Mouse (Mus musculus) gastrocnemius, postnatal 25 days (tissue): ENCODE data around the gene Cntnap5b. TPM values are rescaled to one million over a fixed set of nuclear protein-coding genes. Genes with fewer than 3 reads are reported as not detected.
"Not testable (repeated sequence)": the region's sequence is repeated elsewhere in the genome, so short reads cannot be mapped to it uniquely, and the experiment has no call there.

Source experiments
- DNase-seq: peaks from one replicate; pipeline ENCODE4 v3.0.0; 2022
- long read RNA-seq, 2 experiments: library from polyadenylated mRNA; stranded (forward); transcript quantifications; one replicate each; pipeline ENCODE4 v2.0.0; 2021
- total RNA-seq, 2 experiments: library from RNA; stranded (reverse); gene quantifications; 1 replicate in 1 of 2; 2 replicates in 1 of 2; pipeline ENCODE4 v1.2.3; 2021

The Cntnap5b gene
- total RNA-seq, result under 1 TPM; 0.11 to 0.13 TPM
- long read RNA-seq, experiment 1, result 0 reads
- long read RNA-seq, experiment 2, result 0 reads

DNA sequence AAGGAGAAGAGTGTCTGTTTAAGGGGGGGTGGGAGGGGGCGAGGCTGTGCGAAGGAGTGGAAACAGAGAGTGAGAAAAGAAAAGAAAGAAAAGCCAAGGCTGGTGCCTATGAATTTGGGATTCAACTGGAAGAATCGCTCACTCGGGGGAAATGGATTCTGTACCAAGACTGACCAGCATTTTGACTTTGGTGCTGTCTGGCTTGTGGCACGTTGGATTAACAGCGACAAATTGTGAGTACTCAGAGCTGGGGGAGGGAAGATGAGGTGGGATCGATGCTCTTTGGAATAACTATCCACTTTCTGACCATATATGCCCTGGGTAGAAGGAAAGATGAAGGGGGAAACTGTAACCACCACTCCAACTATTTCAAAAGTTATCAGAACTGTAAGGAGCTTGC, at the start of gene Cntnap5b:
Gene Cntnap5b, plus strand, starts transcription at position 152 of the 400 bp plus-strand sequence.
- DNase-seq, result no peak

DNA sequence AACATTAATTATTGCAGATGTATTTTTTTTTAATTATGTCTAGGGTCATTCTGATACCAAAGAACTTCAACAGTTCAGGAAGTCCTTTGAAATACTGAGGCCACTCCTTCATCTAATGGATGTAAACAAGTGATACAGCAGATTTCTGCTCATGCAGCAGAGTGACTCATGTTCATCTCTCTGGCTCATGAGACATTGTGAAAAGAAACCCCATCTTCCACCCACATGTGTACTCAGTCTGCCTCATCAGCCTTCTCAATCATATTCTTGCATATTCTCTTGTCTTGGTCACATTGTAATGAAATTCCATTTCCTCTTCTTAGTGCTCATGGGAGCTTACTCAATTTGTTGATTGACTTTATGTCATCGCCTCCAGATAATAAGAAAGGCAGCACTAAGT, 12.6 kb upstream of the Cntnap5b start:
- DNase-seq, result no peak

- DNase-seq, result no peak
Measured at GRCm38 (mm10) chr1:99772183-99772582, 382 bp upstream of the Cntnap5b start.

DNA sequence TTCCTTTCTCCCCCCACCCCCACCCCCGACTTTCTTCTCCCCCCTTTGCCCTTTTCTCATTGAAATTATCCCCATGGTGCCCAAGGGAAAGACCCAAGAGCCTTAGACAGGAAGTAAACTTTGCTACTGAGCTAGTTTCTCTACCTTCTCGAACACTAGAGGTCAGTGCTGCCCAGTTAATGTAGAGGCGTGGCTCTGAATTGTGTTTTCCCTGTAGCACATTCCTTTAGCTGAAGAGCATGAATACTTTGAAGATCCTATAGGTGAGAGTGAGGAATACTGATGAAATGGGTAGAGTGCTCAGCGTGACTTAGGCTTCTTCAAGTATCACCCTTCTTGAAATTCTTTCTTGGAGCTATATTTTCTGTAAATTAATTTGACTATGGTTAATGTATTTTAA, 1.6 kb downstream of the Cntnap5b start:
- DNase-seq, result no peak

DNA sequence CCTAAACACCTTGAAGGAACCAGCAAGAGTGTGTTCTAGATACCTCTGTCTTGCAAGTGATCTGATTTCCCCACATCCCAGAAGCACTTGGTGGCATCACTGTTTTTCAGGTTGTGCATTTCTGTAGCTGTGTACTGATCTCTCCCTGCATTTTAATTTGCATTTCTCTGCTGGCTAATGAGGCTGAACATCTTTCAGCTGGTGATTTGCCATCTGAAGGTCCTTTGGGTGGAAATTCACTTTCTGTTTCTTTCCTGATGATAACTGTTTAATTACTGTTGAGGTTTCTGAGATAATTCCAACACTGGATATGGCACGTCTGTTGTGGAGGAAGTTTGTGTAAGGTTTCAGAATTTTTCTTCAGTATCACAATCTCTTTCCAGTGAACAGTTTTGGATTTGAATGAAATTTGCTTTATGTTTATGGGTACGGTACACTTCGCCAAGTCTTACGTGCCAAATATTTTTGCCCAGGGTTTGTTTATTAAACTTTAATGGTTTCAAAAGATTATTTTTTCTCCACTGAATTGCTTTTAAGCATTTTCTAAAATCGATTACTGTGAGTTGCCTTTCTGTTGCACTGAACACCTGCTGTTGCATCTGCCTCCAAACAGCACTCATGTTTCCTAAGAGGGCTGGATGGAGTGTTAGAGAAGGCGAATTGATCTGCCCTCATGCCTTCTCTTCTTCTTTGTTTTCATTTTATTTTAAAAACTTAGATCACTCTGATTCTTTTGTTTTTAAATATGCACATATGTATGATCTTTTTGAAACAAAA, 41.0 kb downstream of the Cntnap5b start:
- no peak for DNase-seq

DNA sequence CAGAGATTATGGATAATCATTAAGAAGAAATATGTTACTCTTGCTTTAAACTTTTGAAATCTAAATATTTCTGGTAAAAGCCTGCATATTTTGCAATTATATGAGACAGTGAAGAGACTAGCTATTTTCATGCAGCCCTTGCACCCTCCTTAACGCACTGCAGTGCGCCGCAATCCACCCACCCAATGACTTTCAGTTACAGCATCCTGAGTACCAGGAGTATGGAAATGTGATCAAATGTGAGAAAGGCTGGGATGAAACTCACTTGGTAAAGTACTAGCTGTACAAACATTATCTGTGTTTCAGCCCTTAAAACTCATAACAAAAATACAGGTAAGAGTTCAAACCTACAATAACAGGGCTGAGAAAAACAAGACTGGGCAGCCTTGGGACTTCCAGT, 99.8 kb downstream of the Cntnap5b start:
- no peak for DNase-seq

DNA sequence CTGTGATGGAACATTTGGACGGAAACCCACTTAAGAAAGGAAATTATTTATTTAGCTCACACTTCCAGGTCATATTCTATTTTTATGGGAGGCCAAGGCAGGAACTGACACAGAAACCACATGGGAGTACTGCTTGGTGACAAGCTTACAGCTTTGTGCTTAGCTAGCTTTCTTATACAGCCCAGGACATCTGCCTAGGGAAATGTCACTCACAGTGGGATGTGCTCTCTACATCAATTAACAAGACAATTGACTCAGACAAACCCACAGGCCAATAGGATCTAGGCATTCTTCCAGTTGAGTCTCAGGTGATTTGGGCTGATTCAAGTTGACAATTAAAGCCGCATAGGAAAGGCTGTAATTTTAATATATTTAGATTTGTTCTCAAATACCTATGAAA, 135.2 kb downstream of the Cntnap5b start:
- no peak for DNase-seq

- no peak for DNase-seq
Measured at GRCm38 (mm10) chr1:99943515-99943914, 170.9 kb downstream of the Cntnap5b start.

- no peak for DNase-seq
Measured at GRCm38 (mm10) chr1:99959428-99959987, 186.9 kb downstream of the Cntnap5b start.

- no peak for DNase-seq
Measured at GRCm38 (mm10) chr1:99967300-99968089, 194.9 kb downstream of the Cntnap5b start.

DNA sequence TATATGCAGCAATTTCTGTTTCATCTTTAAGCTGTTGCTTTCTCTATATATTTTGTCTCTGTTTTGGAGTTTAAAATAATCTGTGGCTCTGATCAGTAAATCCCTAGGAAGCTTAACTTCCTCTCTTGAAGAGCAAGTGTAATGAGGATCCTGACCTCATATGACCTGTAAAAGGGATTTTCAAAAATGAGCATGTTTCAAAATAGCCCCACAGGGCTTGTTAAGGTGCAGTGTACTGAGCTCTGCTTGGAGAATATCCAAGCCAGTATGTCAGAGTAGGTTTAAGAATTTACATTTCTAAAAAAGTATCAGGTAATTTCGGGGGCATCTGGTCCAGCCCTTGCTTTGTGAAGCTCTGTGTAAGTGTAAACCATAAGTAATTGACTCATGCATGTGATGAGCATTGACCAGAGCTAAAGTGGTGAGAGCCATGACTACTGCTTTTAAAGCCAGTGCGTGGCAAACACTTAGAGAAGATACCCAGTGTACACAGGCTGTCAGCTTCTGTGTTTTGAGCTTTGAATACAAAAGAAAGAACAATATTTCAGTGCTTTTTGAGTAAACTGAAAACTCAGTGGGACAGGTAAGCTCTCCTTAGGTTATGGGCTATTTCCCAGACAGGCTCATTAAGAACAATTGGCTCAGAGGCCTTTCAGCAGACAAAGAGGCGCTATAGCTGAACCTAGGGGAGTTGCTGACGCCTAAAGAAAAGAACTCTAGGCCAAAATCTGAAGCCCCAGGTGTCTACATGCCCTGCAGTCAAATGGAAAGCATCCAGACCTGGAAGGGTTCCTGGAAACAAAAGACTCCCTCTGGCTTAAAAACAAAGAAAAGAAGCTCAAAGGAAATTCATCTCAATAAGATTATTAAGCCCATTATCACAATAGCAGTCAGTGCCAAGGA, 197.9 kb downstream of the Cntnap5b start:
- DNase-seq, result no peak

DNA sequence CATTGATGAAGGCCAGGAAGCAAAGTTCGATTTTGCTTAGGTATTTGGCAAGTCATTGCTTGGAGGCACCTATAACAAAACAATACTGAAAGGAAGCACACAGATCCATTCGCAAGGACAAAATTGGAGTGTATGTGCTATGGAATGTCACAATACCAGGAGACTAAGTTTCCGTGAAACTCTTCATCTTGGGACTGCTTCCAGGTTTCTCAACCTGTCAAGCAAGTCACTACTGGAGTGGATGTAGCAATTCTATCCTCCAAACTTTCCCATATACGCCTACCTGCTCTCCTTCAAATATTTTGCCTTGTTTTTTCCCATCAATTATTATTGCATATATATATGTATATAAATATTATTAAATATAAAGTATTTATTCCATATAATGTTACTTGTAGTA, 228.7 kb downstream of the Cntnap5b start:
- not testable (repeated sequence) for DNase-seq

DNA sequence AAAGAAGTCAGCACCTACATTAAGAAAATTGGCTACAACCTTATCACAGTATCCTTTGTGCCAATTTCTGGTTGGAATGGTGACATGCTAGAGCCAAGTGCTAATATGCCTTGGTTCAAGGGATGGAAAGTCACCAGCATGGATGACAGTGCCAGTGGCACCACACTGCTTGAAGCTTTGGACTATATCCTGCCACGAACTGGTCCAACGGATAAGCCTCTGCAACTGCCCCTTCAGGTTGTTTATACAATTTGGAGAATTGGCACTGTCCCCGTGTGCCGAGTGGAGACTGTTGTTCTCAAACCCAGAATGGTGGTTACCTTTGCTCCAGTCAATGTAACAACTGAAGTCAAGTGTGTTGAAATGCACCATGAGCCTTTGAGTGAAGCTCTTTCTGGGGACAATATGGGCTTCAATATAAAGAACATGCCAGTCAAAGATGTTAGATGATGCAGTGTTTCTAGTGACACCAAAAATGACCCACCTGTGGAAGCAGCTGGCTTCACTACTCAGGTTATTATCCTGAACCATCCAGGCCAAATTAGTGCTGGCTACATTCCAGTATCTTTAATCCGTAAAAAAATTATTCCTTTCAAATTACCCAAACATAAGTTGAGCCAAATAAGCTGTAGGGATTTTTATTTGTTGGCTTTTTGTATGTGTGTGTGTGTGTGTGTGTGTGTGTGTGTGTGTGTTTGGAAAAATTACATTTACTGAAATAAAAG, 233.6 kb downstream of the Cntnap5b start:
- DNase-seq, result no peak

- DNase-seq, result no peak
Measured at GRCm38 (mm10) chr1:100041808-100042207, 269.2 kb downstream of the Cntnap5b start.

GRCm38 (mm10) chr1:100079812-100080211, 307.2 kb downstream of the Cntnap5b start:
- no peak for DNase-seq

DNA sequence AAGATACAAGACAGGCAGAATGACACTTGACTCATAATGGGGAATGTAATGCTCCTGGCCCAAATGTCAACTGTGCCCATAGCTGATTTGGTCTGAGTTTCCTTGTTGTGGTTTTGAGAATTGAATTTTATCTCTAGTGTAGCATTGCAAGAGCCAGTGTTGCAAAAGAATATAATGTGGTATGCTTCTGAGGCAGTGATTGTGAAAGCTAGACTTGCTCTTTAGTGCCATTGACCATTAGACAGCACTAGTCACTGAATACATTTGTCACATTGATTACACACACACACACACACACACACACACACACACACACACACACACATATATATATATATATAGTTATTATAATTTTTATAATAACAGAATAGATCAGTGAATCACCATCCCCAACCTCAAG, 328.0 kb downstream of the Cntnap5b start:
- no peak for DNase-seq

GRCm38 (mm10) chr1:100101017-100101416, 328.5 kb downstream of the Cntnap5b start:
- no peak for DNase-seq

DNA sequence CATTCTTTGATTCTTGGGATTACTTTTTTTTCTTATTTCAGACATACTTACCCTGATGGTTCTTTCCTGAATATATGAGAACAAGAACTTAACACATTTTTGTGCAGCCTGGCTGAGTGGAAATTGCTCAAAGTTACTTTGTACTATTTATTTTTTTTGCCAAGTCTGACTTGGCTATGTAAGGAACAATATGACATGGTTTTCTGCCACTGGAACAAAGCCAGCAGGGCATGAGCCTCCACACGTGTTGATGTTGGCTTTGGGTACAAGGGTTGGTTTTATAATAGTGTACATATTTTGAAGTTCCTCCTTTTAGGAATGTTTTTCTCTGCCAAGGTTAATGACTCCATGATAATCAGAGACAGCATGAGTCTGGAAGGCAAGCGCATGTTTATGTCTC, 331.8 kb downstream of the Cntnap5b start:
- no peak for DNase-seq

- DNase-seq, result no peak
Measured at GRCm38 (mm10) chr1:100122410-100122935, 349.9 kb downstream of the Cntnap5b start.

DNA sequence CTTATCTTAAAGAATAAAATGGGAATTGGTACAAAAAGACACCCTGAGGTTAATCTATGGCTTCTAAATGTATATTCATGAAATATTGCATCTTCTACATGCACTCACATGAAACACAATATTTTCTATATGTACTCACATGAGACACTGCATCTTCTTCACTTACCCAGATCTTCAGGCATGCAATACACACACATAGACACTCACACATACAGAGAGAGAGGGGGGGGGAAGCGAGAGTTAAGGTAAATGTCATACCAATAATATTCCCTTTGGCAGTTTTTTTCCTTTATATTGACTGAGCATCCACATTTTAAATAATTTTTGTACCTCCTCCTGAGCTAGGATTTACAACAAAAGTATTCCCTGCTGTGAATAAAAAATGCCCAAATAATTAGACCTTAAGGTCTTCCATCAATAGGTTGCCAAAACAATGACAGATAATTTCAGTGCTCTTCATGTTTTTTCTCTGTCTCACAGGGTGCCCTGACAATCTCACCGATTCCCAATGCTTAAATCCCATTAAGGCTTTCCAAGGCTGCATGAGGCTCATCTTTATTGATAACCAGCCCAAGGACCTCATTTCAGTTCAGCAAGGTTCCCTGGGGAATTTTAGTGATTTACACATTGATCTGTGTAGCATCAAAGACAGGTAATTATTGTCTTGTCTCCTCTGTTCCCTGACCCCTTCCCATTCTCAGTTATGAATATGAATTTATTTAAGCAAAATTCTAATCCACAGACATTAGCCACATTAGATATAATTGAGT, 391.2 kb downstream of the Cntnap5b start:
- DNase-seq, result no peak
